Comparison of ENCODE assay signal across 8 mouse cellular contexts in the genomic region with DNA sequence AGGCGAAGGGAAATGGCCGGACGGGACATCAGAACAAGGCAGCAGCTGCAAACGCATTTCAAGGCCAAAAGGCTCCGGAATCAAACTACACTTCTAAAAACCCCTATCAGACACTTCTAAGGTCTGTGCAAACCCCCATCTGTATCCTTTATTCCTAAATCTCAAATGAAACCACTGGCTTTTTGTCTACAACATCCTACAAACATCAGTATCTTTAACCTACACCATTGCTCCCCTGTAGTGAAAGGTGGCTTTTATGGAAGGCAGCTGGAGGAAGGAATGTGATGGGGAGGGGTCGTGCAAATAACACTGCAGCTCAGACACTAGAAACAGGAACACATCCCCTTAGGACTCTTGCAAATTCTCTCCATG. TPM values are rescaled to one million over a fixed set of nuclear protein-coding genes. Genes with fewer than 3 reads are reported as not detected.
DNase-seq lines count a peak whose midpoint lies in the region; ATAC-seq lines count a peak whose summit lies in the region.

No protein-coding gene starts in this region.

- intact Hi-C loops in left cerebral cortex, postnatal 10 days (cut with DNase I), result loop anchor here (5.0 kb wide), 1 partner anchor 122 kb away; no protein-coding TSS in a partner anchor

- H3K9ac ChIP-seq in heart, embryonic 12.5 days, result peak overlapping the region; percentile 87
- H3K9ac ChIP-seq in liver, embryonic 11.5 days (ENCODE audit: low read depth, low read length), result peak overlapping the region; percentile 83; the same call in 1 of the 2 replicates

- H3K4me1 ChIP-seq in heart, embryonic 12.5 days (replicated peaks), result peaks cover 24% of the 10 kb centered on the region
- H3K4me1 ChIP-seq in liver, embryonic 11.5 days (replicated peaks; ENCODE audit: control insufficient read depth, insufficient read depth, low read length), result peaks cover 32% of the 10 kb centered on the region

- ATAC-seq in heart, embryonic 12.5 days (ENCODE audit: insufficient number of reproducible peaks, low FRiP score), result no peak
- ATAC-seq in liver, embryonic 11.5 days (replicated peaks; ENCODE audit: low FRiP score), result no peak

- H3K9me3 ChIP-seq in heart, embryonic 12.5 days (replicated peaks), result no peaks in the 10 kb centered on the region
- H3K9me3 ChIP-seq in liver, embryonic 11.5 days (ENCODE audit: control insufficient read depth, low read length), result no peaks in the 10 kb centered on the region

- DNase-seq in heart, adult 9 months (ENCODE audit: low spot score in 2 of 2), result no peak
- peak; percentile 40 for DNase-seq in Muller cell, postnatal 12 days (ENCODE audit: inconsistent ontology term)
- DNase-seq in forelimb bud, embryonic 11.5 days (ENCODE audit: low read depth, low spot score), result peak; percentile 52
- no peak for DNase-seq in liver, embryonic 11.5 days (ENCODE audit: low spot score)
- no peak for DNase-seq in ovary, postnatal 14 days (ENCODE audit: low spot score)
- no peak for DNase-seq in left cerebral cortex, postnatal 10 days (ENCODE audit: extremely low spot score in 1 of 2, low spot score in 2 of 2)
- DNase-seq in adrenal gland, postnatal 25 days, result no peak

- H3K36me3 ChIP-seq in heart, embryonic 12.5 days, result no peaks in the 10 kb centered on the region
- no peaks in the 10 kb centered on the region for H3K36me3 ChIP-seq in liver, embryonic 11.5 days (ENCODE audit: control insufficient read depth, insufficient read depth, low read length)

- 9% methylated on average over 6 of the region's 6 CpGs for WGBS in heart, embryonic 12.5 days
- 6% methylated on average over 6 of the region's 6 CpGs for WGBS in liver, embryonic 11.5 days

- peak overlapping the region; percentile 90 for H3K27ac ChIP-seq in heart, embryonic 12.5 days (ENCODE audit: poor library complexity, severe bottlenecking)
- H3K27ac ChIP-seq in liver, embryonic 11.5 days (ENCODE audit: low read depth, low read length), result peak overlapping the region; percentile 89; the same call in 1 of the 2 replicates

- H3K27me3 ChIP-seq in heart, embryonic 12.5 days (replicated peaks), result no peaks in the 10 kb centered on the region
- no peaks in the 10 kb centered on the region for H3K27me3 ChIP-seq in liver, embryonic 11.5 days (replicated peaks; ENCODE audit: control insufficient read depth, insufficient read depth, low read length)

- H3K4me3 ChIP-seq in heart, embryonic 12.5 days, result peak overlapping the region; percentile 81
- peak overlapping the region; percentile 75 for H3K4me3 ChIP-seq in liver, embryonic 11.5 days (ENCODE audit: low read depth, low read length)

- H3K4me2 ChIP-seq in heart, embryonic 12.5 days, result peak overlapping the region; percentile 79
- H3K4me2 ChIP-seq in liver, embryonic 11.5 days, result peak overlapping the region; percentile 92

RNA-seq across cellular contexts. Expression of a gene that starts 1.1 kb away (rescaled TPM):
- polyA plus RNA-seq in heart, embryonic 12.5 days (2016; fragmentation: Nextera tagmentation; extraction: Ambion mirVana), result 14.6 and 16.0 TPM in 2 replicates
- 16.6 and 17.7 TPM in 2 replicates for polyA plus RNA-seq in liver, embryonic 11.5 days (2014; fragmentation: Nextera tagmentation; extraction: Ambion mirVana)
- 100 to 1,000 TPM; 165 to 170 TPM for total RNA-seq in left cerebral cortex, postnatal 10 days (2021)
- 66.3 and 82.4 TPM in 2 replicates for total RNA-seq in adrenal gland, postnatal 25 days (2021)

Comparison
In these comparisons a context has a peak if more than half of its experiments do, and no peak if none do; other contexts are left out.
1. DNase-seq: peak in Muller cell, postnatal 12 days (single experiment) and forelimb bud, embryonic 11.5 days (single experiment); none in heart, adult 9 months (0 of 2), liver, embryonic 11.5 days (single experiment), ovary, postnatal 14 days (single experiment), left cerebral cortex, postnatal 10 days (0 of 2) and adrenal gland, postnatal 25 days (single experiment).